Mouse (Mus musculus) kidney, embryonic 16.5 days (tissue): Measurements from ENCODE around the gene Mfap2. TPM values are rescaled to one million over a fixed set of nuclear protein-coding genes. Genes with fewer than 3 reads are reported as not detected.

Experiments used
- ATAC-seq: fragments of 200-750 bp; cut with Nextera tagmentation; 2 replicates; pipeline ENCODE4 v1.8.0; 2017; ENCODE audit warnings: moderate TSS enrichment; ENCODE audit not compliant: low FRiP score, low TSS enrichment
- H3K27ac ChIP-seq: fragments of 300-500 bp; sonication (generic); 2 replicates; pipeline ENCODE4 v1.5.1; 2014; ENCODE audit warnings: low read length
- H3K27me3 ChIP-seq: fragments of 300-500 bp; sonication (generic); 2 replicates; pipeline ENCODE4 v1.6.1; 2014; ENCODE audit warnings: low read length, control low read depth, mixed read lengths; ENCODE audit not compliant: insufficient read depth
- H3K36me3 ChIP-seq: fragments of 300-500 bp; sonication (generic); 2 replicates; pipeline ENCODE4 v1.6.1; 2014; ENCODE audit warnings: low read length, control low read depth, mixed read lengths; ENCODE audit not compliant: insufficient read depth
- H3K4me1 ChIP-seq: fragments of 300-500 bp; sonication (generic); 2 replicates; pipeline ENCODE4 v1.6.1; 2014; ENCODE audit warnings: low read length, control low read depth, mixed read lengths; ENCODE audit not compliant: insufficient read depth
- H3K4me2 ChIP-seq: fragments of 300-500 bp; sonication (generic); replicated peaks from 2 replicates; pipeline ENCODE4 v1.6.1; 2014; ENCODE audit warnings: low read depth, low read length
- H3K4me3 ChIP-seq: fragments of 300-500 bp; sonication (generic); 2 replicates; pipeline ENCODE4 v1.5.1; 2014; ENCODE audit warnings: mild to moderate bottlenecking, low read length
- H3K9ac ChIP-seq: fragments of 300-500 bp; sonication (generic); replicated peaks from 2 replicates; pipeline ENCODE4 v1.6.1; 2014; ENCODE audit warnings: low read length
- H3K9me3 ChIP-seq: fragments of 300-500 bp; sonication (generic); 2 replicates; pipeline ENCODE4 v1.6.1; 2016; ENCODE audit warnings: low read length, control low read depth
- WGBS: fragments of 180-500 bp; shearing (Covaris S2); extraction: QIAGEN DNeasy Blood & Tissue Kit; methylation state at CpG from one replicate; pipeline ENCODE4 v1.1.7; 2014; 5-methylcytosine and 5-hydroxymethylcytosine counted together
- polyA plus RNA-seq: library from polyadenylated mRNA; unstranded; fragments of >200 nt; fragmentation: Nextera tagmentation; extraction: Ambion mirVana; gene quantifications from 2 replicates; pipeline ENCODE4 v1.2.1, GENCODE M21; 2015

The Mfap2 gene
- polyA plus RNA-seq, 1 experiment from 2014 or later = 442 TPM

- Histone ChIP-seq H3K4me3 (no peak overlapping the region), H3K4me1 (peaks cover 7% of the 10 kb centered on the region; the same call in 1 of the 2 replicates), H3K36me3 (peaks cover 50% of the 10 kb centered on the region), H3K9me3 (no peaks in the 10 kb centered on the region), H3K27ac (no peak overlapping the region), H3K27me3 (no peaks in the 10 kb centered on the region), H3K4me2 (no peak overlapping the region), H3K9ac (no peak overlapping the region)
- ATAC-seq = no peak
- WGBS = 85% methylated on average over 13 of the region's 13 CpGs
These were observed 38.5 kb upstream of the Mfap2 start for GRCm38 (mm10) chr4:140971691-140972090.

GRCm38 (mm10) chr4:140974408-140974807 is 35.8 kb upstream of the Mfap2 start:
- no peak overlapping the region for H3K4me3 ChIP-seq
- ATAC-seq = no peak
- peaks cover 7% of the 10 kb centered on the region; the same call in 1 of the 2 replicates for H3K4me1 ChIP-seq
- no peaks in the 10 kb centered on the region for H3K27me3 ChIP-seq
- 98% methylated on average over 6 of the region's 6 CpGs for WGBS
- no peak overlapping the region for H3K27ac ChIP-seq
- no peaks in the 10 kb centered on the region for H3K9me3 ChIP-seq
- no peak overlapping the region for H3K9ac ChIP-seq
- peaks cover 66% of the 10 kb centered on the region for H3K36me3 ChIP-seq
- H3K4me2 ChIP-seq = no peak overlapping the region

GRCm38 (mm10) chr4:140975356-140975755 is 34.9 kb upstream of the Mfap2 start:
- 94% methylated on average over 7 of the region's 7 CpGs for WGBS
- no peaks in the 10 kb centered on the region for H3K9me3 ChIP-seq
- H3K36me3 ChIP-seq = peaks cover 64% of the 10 kb centered on the region
- H3K4me1 ChIP-seq = peaks cover 7% of the 10 kb centered on the region; the same call in 1 of the 2 replicates
- H3K4me2 ChIP-seq = no peak overlapping the region
- H3K4me3 ChIP-seq = no peak overlapping the region
- H3K9ac ChIP-seq = no peak overlapping the region
- H3K27ac ChIP-seq = no peak overlapping the region
- H3K27me3 ChIP-seq = no peaks in the 10 kb centered on the region
- ATAC-seq = no peak

- no peak for ATAC-seq
- H3K27me3 ChIP-seq = no peaks in the 10 kb centered on the region
- H3K4me2 ChIP-seq = no peak overlapping the region
- peaks cover 3% of the 10 kb centered on the region; the same call in 1 of the 2 replicates for H3K9me3 ChIP-seq
- no peak overlapping the region for H3K27ac ChIP-seq
- H3K9ac ChIP-seq = no peak overlapping the region
- 84% methylated on average over 10 of the region's 10 CpGs for WGBS
- H3K36me3 ChIP-seq = peaks cover 51% of the 10 kb centered on the region
- no peak overlapping the region for H3K4me3 ChIP-seq
- peaks cover 7% of the 10 kb centered on the region; the same call in 1 of the 2 replicates for H3K4me1 ChIP-seq
These were observed 32.9 kb upstream of the Mfap2 start for GRCm38 (mm10) chr4:140977278-140977677.

- H3K27ac ChIP-seq = no peak overlapping the region
- WGBS = 87% methylated on average over 14 of the region's 14 CpGs
These were observed 32.1 kb upstream of the Mfap2 start for GRCm38 (mm10) chr4:140977886-140978692.

GRCm38 (mm10) chr4:140981605-140982004 is 28.6 kb upstream of the Mfap2 start:
- Histone ChIP-seq H3K4me2 (no peak overlapping the region), H3K9ac (no peak overlapping the region), H3K27ac (no peak overlapping the region), H3K36me3 (peaks cover 19% of the 10 kb centered on the region), H3K4me1 (0 out of 2 replicates have a peak, but pooled peaks cover 3% of the 10 kb centered on the region), H3K27me3 (no peaks in the 10 kb centered on the region), H3K4me3 (no peak overlapping the region), H3K9me3 (peaks cover 3% of the 10 kb centered on the region; the same call in 1 of the 2 replicates)
- no peak for ATAC-seq
- WGBS = 96% methylated on average over 2 of the region's 2 CpGs

More at GRCm38 (mm10) chr4:140977886-140978692, 32.1 kb upstream of the Mfap2 start:
- no peak overlapping the region for H3K4me2 ChIP-seq
- peaks cover 3% of the 10 kb centered on the region; the same call in 1 of the 2 replicates for H3K9me3 ChIP-seq
- no peak overlapping the region for H3K9ac ChIP-seq
- H3K4me3 ChIP-seq = no peak overlapping the region
- H3K36me3 ChIP-seq = peaks cover 43% of the 10 kb centered on the region
- peaks cover 7% of the 10 kb centered on the region; the same call in 1 of the 2 replicates for H3K4me1 ChIP-seq
- 0 out of 2 replicates have a peak, but pooled peaks have one; percentile 24 for ATAC-seq
- H3K27me3 ChIP-seq = no peaks in the 10 kb centered on the region

GRCm38 (mm10) chr4:140982808-140983207 is 27.4 kb upstream of the Mfap2 start:
- no peak overlapping the region for H3K4me3 ChIP-seq
- peaks cover 9% of the 10 kb centered on the region for H3K4me1 ChIP-seq
- no peak overlapping the region for H3K9ac ChIP-seq
- H3K9me3 ChIP-seq = peaks cover 3% of the 10 kb centered on the region; the same call in 1 of the 2 replicates
- WGBS = 34% methylated on average over 4 of the region's 4 CpGs
- no peak for ATAC-seq
- no peak overlapping the region for H3K4me2 ChIP-seq
- no peaks in the 10 kb centered on the region for H3K27me3 ChIP-seq
- H3K36me3 ChIP-seq = peaks cover 10% of the 10 kb centered on the region
- H3K27ac ChIP-seq = peak overlapping the region; percentile 21

- Histone ChIP-seq H3K27ac (peak overlapping the region; percentile 21), H3K9me3 (peaks cover 3% of the 10 kb centered on the region; the same call in 1 of the 2 replicates), H3K27me3 (no peaks in the 10 kb centered on the region), H3K36me3 (peaks cover 10% of the 10 kb centered on the region), H3K4me3 (no peak overlapping the region), H3K4me2 (no peak overlapping the region), H3K9ac (0 out of 2 replicates have a peak overlapping the region, but pooled peaks have one; percentile 7), H3K4me1 (peaks cover 16% of the 10 kb centered on the region)
- 16% methylated on average over 9 of the region's 9 CpGs for WGBS
- ATAC-seq = no peak
These were observed 26.8 kb upstream of the Mfap2 start for GRCm38 (mm10) chr4:140983442-140983841.

- Histone ChIP-seq H3K4me2 (no peak overlapping the region), H3K27me3 (no peaks in the 10 kb centered on the region), H3K9ac (no peak overlapping the region), H3K4me3 (no peak overlapping the region), H3K36me3 (peaks cover 2% of the 10 kb centered on the region), H3K4me1 (peaks cover 26% of the 10 kb centered on the region), H3K27ac (no peak overlapping the region), H3K9me3 (peaks cover 3% of the 10 kb centered on the region; the same call in 1 of the 2 replicates)
- no peak for ATAC-seq
- WGBS = 80% methylated on average over 6 of the region's 6 CpGs
These were observed 25.7 kb upstream of the Mfap2 start for GRCm38 (mm10) chr4:140984544-140984943.
